Mouse (Mus musculus): ENCODE measurements around the gene Krt8. TPM values are rescaled to one million over a fixed set of nuclear protein-coding genes. Genes with fewer than 3 reads are reported as not detected.

The Krt8 gene
- polyA plus RNA-seq (2015; fragmentation: Nextera tagmentation; extraction: Ambion mirVana), result 1,267 and 1,548 TPM in 2 replicates

DNA sequence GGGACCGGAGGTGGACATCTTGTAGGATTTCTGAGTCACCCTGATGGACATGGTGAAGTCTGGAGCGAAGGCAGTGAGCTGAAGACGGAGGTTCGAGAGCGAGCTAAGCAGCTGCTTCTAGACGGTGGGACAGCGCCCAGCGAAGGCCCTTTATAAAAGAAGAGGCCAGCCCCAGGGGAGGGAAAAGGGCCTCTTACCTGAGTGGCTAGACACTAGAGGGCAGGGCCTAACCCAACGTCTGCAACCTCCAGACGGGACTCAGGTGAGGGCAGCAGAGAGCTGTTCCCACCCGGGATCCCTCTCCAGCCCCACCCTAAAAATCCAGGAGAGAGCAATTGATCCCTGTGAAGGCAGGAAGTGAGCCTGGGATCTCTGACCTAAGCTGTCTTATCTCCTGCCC, at the start of gene Krt8:
Krt8 (minus strand) TSS at position 294 of the 400 bp plus-strand sequence.

DNA sequence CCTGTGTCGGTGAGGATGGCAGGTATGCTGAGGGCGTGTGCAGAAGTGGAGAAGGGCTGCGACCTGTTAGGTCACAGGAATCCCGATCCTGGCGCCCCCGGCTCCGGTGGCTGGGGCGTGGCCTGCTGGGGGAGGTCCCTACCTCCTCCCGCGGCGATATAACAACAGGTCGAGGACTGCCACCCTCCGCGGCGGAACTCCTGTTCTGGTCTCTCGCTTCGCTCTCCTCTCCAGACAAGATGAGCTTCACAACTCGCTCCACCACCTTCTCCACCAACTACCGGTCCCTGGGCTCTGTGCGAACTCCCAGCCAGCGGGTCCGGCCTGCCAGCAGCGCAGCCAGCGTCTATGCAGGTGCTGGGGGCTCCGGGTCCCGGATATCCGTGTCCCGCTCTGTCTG, 23.8 kb upstream of the Krt8 start, which contains the start of gene Krt18:
Krt18 (plus strand) TSS at position 141 of the 400 bp plus-strand sequence.

DNA sequence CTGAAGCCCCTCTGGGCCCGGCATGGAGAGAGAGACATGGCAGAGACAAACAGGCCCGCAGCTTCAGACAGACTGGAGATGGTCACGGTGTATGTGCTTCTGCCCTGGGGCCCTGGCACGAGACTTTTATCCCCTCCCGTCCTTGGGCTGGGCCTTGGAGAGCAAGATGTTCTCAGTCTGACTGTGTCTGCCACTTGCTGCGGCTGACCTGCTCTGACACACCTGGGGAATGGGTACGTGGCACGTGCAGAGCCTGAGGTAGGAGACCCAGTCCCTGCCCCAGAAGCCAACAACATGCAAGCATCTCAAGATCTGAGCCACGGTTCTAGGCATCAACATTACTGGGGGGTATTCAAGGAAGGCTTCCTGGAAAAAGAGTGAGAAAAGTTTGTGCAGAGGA, 50.1 kb downstream of the Krt8 start, which contains the start of gene Krt78:
Krt78 (minus strand) TSS at position 101 of the 400 bp plus-strand sequence.

Other genes with a start within 250 kb of the Krt8 start
- gene Krt72, start 218.0 kb downstream of the Krt8 start, polyA plus RNA-seq (2015; fragmentation: Nextera tagmentation; extraction: Ambion mirVana), result not detected in 2 replicates
- not detected in 2 replicates for gene Krt73, start 202.1 kb downstream of the Krt8 start, polyA plus RNA-seq (2015; fragmentation: Nextera tagmentation; extraction: Ambion mirVana)
- not detected in 2 replicates for gene Krt2, start 186.3 kb downstream of the Krt8 start, polyA plus RNA-seq (2015; fragmentation: Nextera tagmentation; extraction: Ambion mirVana)
- 0.80 and 1.2 TPM in 2 replicates for gene Krt1, start 153.7 kb downstream of the Krt8 start, polyA plus RNA-seq (2015; fragmentation: Nextera tagmentation; extraction: Ambion mirVana)
- gene Krt77, start 134.8 kb downstream of the Krt8 start, polyA plus RNA-seq (2015; fragmentation: Nextera tagmentation; extraction: Ambion mirVana), result 0.08 TPM in 1 of 2 replicates, not detected in the other
- gene Krt76, start 111.6 kb downstream of the Krt8 start, polyA plus RNA-seq (2015; fragmentation: Nextera tagmentation; extraction: Ambion mirVana), result not detected in 2 replicates
- 113 and 146 TPM in 2 replicates for gene Krt4, start 79.7 kb downstream of the Krt8 start, polyA plus RNA-seq (2015; fragmentation: Nextera tagmentation; extraction: Ambion mirVana)
- 0.47 and 0.71 TPM in 2 replicates for gene Krt79, start 64.2 kb downstream of the Krt8 start, polyA plus RNA-seq (2015; fragmentation: Nextera tagmentation; extraction: Ambion mirVana)
- 2.1 and 2.2 TPM in 2 replicates for gene Krt78, start 50.2 kb downstream of the Krt8 start, polyA plus RNA-seq (2015; fragmentation: Nextera tagmentation; extraction: Ambion mirVana)
- 1,517 and 1,777 TPM in 2 replicates for gene Krt18, start 23.7 kb upstream of the Krt8 start, polyA plus RNA-seq (2015; fragmentation: Nextera tagmentation; extraction: Ambion mirVana)
- 68.1 and 68.6 TPM in 2 replicates for gene Eif4b, start 69.3 kb upstream of the Krt8 start, polyA plus RNA-seq (2015; fragmentation: Nextera tagmentation; extraction: Ambion mirVana)
- gene Tns2, start 95.9 kb upstream of the Krt8 start, polyA plus RNA-seq (2015; fragmentation: Nextera tagmentation; extraction: Ambion mirVana), result 18.6 and 24.0 TPM in 2 replicates
- 26.5 and 29.8 TPM in 2 replicates for gene Spryd3, start 131.8 kb upstream of the Krt8 start, polyA plus RNA-seq (2015; fragmentation: Nextera tagmentation; extraction: Ambion mirVana)
- 78.2 and 93.2 TPM in 2 replicates for gene Igfbp6, start 139.9 kb upstream of the Krt8 start, polyA plus RNA-seq (2015; fragmentation: Nextera tagmentation; extraction: Ambion mirVana)
- gene Soat2, start 146.0 kb upstream of the Krt8 start, polyA plus RNA-seq (2015; fragmentation: Nextera tagmentation; extraction: Ambion mirVana), result 0.16 and 0.88 TPM in 2 replicates
- 21.3 and 21.8 TPM in 2 replicates for gene Zfp740, start 198.8 kb upstream of the Krt8 start, polyA plus RNA-seq (2015; fragmentation: Nextera tagmentation; extraction: Ambion mirVana)
- gene Csad, start 200.2 kb upstream of the Krt8 start, polyA plus RNA-seq (2015; fragmentation: Nextera tagmentation; extraction: Ambion mirVana), result 54.0 and 55.8 TPM in 2 replicates
- gene Itgb7, start 227.5 kb upstream of the Krt8 start, polyA plus RNA-seq (2015; fragmentation: Nextera tagmentation; extraction: Ambion mirVana), result 1.2 and 2.5 TPM in 2 replicates